Mouse (Mus musculus): ENCODE results near the gene Gm20547. TPM values are rescaled to one million over a fixed set of nuclear protein-coding genes. Genes with fewer than 3 reads are reported as not detected.

Gene Gm20547
- total RNA-seq, 1 experiment, result 0.31 TPM

DNA sequence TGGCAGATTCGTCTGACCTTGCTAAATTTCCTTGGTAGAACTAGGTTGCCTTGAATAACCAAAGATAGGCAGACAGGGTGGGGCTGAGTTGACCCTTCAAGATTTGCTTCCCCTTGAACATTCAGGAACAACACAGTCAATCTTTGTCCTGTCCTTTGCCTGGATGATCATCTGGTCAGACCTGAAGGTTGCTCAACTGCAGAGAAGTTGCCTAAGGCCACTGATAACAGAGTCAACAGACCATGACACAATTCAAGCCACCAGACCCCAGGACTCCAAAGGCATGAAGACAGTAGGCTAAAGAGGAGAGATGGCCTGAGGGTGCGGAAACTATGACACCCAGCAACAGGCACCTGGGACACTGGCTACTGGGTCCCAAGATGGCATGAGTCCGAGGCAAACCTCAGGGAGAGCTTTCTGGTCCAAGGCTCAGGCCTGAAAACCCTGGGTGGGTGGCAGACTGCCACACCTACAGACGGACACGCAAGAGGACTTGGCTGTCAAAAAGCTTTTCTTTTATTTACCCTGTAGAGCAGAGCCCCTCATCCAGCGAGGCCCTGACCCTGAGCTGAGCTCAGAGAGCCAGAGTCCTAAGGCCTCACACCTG, 73.1 kb downstream of the Gm20547 start:
- Histone ChIP-seq H3K9me3 (ENCODE audit: control insufficient read depth, insufficient read depth, low read depth, low read length) (no peaks in the 10 kb centered on the region), H3K36me3 (ENCODE audit: control insufficient read depth, insufficient read depth, low read length, poor library complexity, severe bottlenecking) (no peaks in the 10 kb centered on the region), H3K9ac (ENCODE audit: insufficient read depth, low read depth, low read length, poor library complexity, severe bottlenecking) (no peak overlapping the region), H3K27ac (ENCODE audit: insufficient read depth, low read depth, low read length, poor library complexity, severe bottlenecking) (no peak overlapping the region), H3K4me1 (ENCODE audit: control insufficient read depth in 2 of 2, insufficient read depth in 2 of 2, low read length in 2 of 2, poor library complexity in 1 of 2) (0 out of 4 replicates have a peak, but pooled peaks cover 0 to 2% of the 10 kb centered on the region in 2 experiments), H3K4me3 (ENCODE audit: insufficient read depth in 1 of 2, low read depth in 1 of 2, low read length in 2 of 2, poor library complexity in 1 of 2, severe bottlenecking in 1 of 2) (no peak overlapping the region)
- TF ChIP-seq ZC3H11A (IDR thresholded peaks at IDR 0.05; ENCODE audit: borderline replicate concordance, low read depth, low read length) (no peak), MAFK (IDR thresholded peaks at IDR 0.05; ENCODE audit: insufficient read depth, low read depth, low read length) (no peak), ZNF384 (IDR thresholded peaks at IDR 0.05; ENCODE audit: low read depth, low read length) (no peak), CHD2 (IDR thresholded peaks at IDR 0.05; ENCODE audit: low read depth, low read length) (no peak), HCFC1 (IDR thresholded peaks at IDR 0.05; ENCODE audit: borderline replicate concordance, insufficient read depth, low read length) (no peak)
- in situ Hi-C loops (cut with MboI; ENCODE audit: low sequenced_read_pairs in 2 of 2, unreplicated experiment in 2 of 2), result no loop called here
- no peak for DNase-seq (ENCODE audit: low read depth, low spot score)

DNA sequence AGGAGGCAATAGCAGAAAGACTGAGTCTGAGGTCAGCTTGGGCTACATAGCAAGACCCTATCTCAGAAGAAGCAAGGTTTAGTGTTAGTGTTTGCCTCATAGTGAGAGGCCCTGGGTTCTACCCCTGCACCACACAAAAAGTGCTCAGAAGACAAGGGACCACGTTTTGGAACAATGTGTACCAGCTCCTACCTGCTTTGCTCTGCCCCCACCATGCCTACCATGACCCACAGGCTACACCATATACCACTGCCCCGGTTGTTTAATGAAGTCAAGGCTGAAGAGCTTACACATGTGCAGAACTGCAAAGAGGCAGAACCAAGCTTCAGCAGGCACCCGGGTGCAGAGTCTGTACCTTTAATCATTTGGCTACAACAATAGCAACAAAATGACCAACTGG, 74.7 kb downstream of the Gm20547 start:
- in situ Hi-C loops (cut with MboI; ENCODE audit: low sequenced_read_pairs in 2 of 2, unreplicated experiment in 2 of 2), result no loop called here
- no peak for DNase-seq (ENCODE audit: low read depth, low spot score)
- no peak overlapping the region for H3K4me3 ChIP-seq (ENCODE audit: insufficient read depth in 1 of 2, low read depth in 1 of 2, low read length in 2 of 2, poor library complexity in 1 of 2, severe bottlenecking in 1 of 2)
- H3K36me3 ChIP-seq (ENCODE audit: control insufficient read depth, insufficient read depth, low read length, poor library complexity, severe bottlenecking), result no peaks in the 10 kb centered on the region
- no peak overlapping the region for H3K27ac ChIP-seq (ENCODE audit: insufficient read depth, low read depth, low read length, poor library complexity, severe bottlenecking)
- TF ChIP-seq ZC3H11A (IDR thresholded peaks at IDR 0.05; ENCODE audit: borderline replicate concordance, low read depth, low read length) (no peak), HCFC1 (IDR thresholded peaks at IDR 0.05; ENCODE audit: borderline replicate concordance, insufficient read depth, low read length) (no peak), CHD2 (IDR thresholded peaks at IDR 0.05; ENCODE audit: low read depth, low read length) (no peak), MAFK (IDR thresholded peaks at IDR 0.05; ENCODE audit: insufficient read depth, low read depth, low read length) (no peak), ZNF384 (IDR thresholded peaks at IDR 0.05; ENCODE audit: low read depth, low read length) (no peak)
- H3K9ac ChIP-seq (ENCODE audit: insufficient read depth, low read depth, low read length, poor library complexity, severe bottlenecking), result no peak overlapping the region
- no peaks in the 10 kb centered on the region for H3K9me3 ChIP-seq (ENCODE audit: control insufficient read depth, insufficient read depth, low read depth, low read length)
- 0 out of 4 replicates have a peak, but pooled peaks cover 0 to 2% of the 10 kb centered on the region in 2 experiments for H3K4me1 ChIP-seq (ENCODE audit: control insufficient read depth in 2 of 2, insufficient read depth in 2 of 2, low read length in 2 of 2, poor library complexity in 1 of 2)

Other genes starting within 250 kb of the Gm20547 start
- 4.4 and 7.5 TPM in 2 replicates for gene Fkbpl, start 237.3 kb downstream of the Gm20547 start, total RNA-seq (2012; rRNA removed)
- gene Atf6b, start 234.9 kb downstream of the Gm20547 start, total RNA-seq (2012; rRNA removed), result 55.7 and 86.7 TPM in 2 replicates
- gene Tnxb, start 211.5 kb downstream of the Gm20547 start, total RNA-seq (2012; rRNA removed), result 0.18 and 0.26 TPM in 2 replicates
- 0.45 and 1.5 TPM in 2 replicates for gene C4b, start 138.2 kb downstream of the Gm20547 start, total RNA-seq (2012; rRNA removed)
- 0.27 and 0.32 TPM in 2 replicates for gene Cyp21a1, start 77.5 kb downstream of the Gm20547 start, total RNA-seq (2012; rRNA removed)
- gene Stk19, start 45.1 kb downstream of the Gm20547 start, total RNA-seq (2012; rRNA removed), result 29.1 and 32.6 TPM in 2 replicates
- 39.0 and 45.2 TPM in 2 replicates for gene Dxo, start 45.0 kb downstream of the Gm20547 start, total RNA-seq (2012; rRNA removed)
- gene Skiv2l, start 31.8 kb downstream of the Gm20547 start, total RNA-seq (2012; rRNA removed), result 40.5 and 66.0 TPM in 2 replicates
- gene Nelfe, start 31.7 kb downstream of the Gm20547 start, total RNA-seq (2012; rRNA removed), result 50.2 and 63.4 TPM in 2 replicates
- gene Cfb, start 19.5 kb downstream of the Gm20547 start, total RNA-seq (2012; rRNA removed), result 0.16 and 0.18 TPM in 2 replicates
- gene Zbtb12, start 2.6 kb downstream of the Gm20547 start, total RNA-seq (2012; rRNA removed), result 9.4 and 11.5 TPM in 2 replicates
- 5.0 TPM in 2 replicates for gene C2, start 16.2 kb upstream of the Gm20547 start, total RNA-seq (2012; rRNA removed)
- gene Ehmt2, start 16.4 kb upstream of the Gm20547 start, total RNA-seq (2012; rRNA removed), result 124 and 147 TPM in 2 replicates
- 5.5 and 8.7 TPM in 2 replicates for gene Slc44a4, start 32.4 kb upstream of the Gm20547 start, total RNA-seq (2012; rRNA removed)
- gene Neu1, start 49.2 kb upstream of the Gm20547 start, total RNA-seq (2012; rRNA removed), result 24.0 and 40.6 TPM in 2 replicates
- gene Hspa1b, start 77.2 kb upstream of the Gm20547 start, total RNA-seq (2012; rRNA removed), result 11.0 and 14.6 TPM in 2 replicates
- gene Gm20481, start 87.9 kb upstream of the Gm20547 start, total RNA-seq (2012; rRNA removed), result 1.9 TPM in 1 of 2 replicates, not detected in the other
- gene Hspa1a, start 90.1 kb upstream of the Gm20547 start, total RNA-seq (2012; rRNA removed), result 5.8 and 5.9 TPM in 2 replicates
- 0.45 and 0.48 TPM in 2 replicates for gene Hspa1l, start 90.7 kb upstream of the Gm20547 start, total RNA-seq (2012; rRNA removed)
- gene Lsm2, start 99.8 kb upstream of the Gm20547 start, total RNA-seq (2012; rRNA removed), result 52.1 and 64.4 TPM in 2 replicates
- gene Vars, start 118.9 kb upstream of the Gm20547 start, total RNA-seq (2012; rRNA removed), result 303 and 453 TPM in 2 replicates
- gene Vwa7, start 134.5 kb upstream of the Gm20547 start, total RNA-seq (2012; rRNA removed), result 0.21 and 0.31 TPM in 2 replicates
- 3.1 and 4.7 TPM in 2 replicates for gene Sapcd1, start 146.0 kb upstream of the Gm20547 start, total RNA-seq (2012; rRNA removed)
- 2.7 and 3.2 TPM in 2 replicates for gene Msh5, start 164.7 kb upstream of the Gm20547 start, total RNA-seq (2012; rRNA removed)
- gene Clic1, start 167.9 kb upstream of the Gm20547 start, total RNA-seq (2012; rRNA removed), result 113 and 133 TPM in 2 replicates
- gene Ddah2, start 177.0 kb upstream of the Gm20547 start, total RNA-seq (2012; rRNA removed), result 45.0 and 57.5 TPM in 2 replicates
- not detected in 2 replicates for gene Ly6g6c, start 183.3 kb upstream of the Gm20547 start, total RNA-seq (2012; rRNA removed)
- gene Mpig6b, start 184.1 kb upstream of the Gm20547 start, total RNA-seq (2012; rRNA removed), result 0.26 TPM in 1 of 2 replicates, not detected in the other
- gene Ly6g6e, start 194.9 kb upstream of the Gm20547 start, total RNA-seq (2012; rRNA removed), result 13.4 and 36.1 TPM in 2 replicates
- 1.6 and 4.9 TPM in 2 replicates for gene Ly6g6d, start 196.0 kb upstream of the Gm20547 start, total RNA-seq (2012; rRNA removed)
- gene Ly6g6f, start 203.6 kb upstream of the Gm20547 start, total RNA-seq (2012; rRNA removed), result not detected in 2 replicates
- 30.7 and 40.4 TPM in 2 replicates for gene Abhd16a, start 207.2 kb upstream of the Gm20547 start, total RNA-seq (2012; rRNA removed)
- gene Ly6g5c, start 226.2 kb upstream of the Gm20547 start, total RNA-seq (2012; rRNA removed), result 0.49 TPM in 1 of 2 replicates, not detected in the other
- 1.4 and 1.5 TPM in 2 replicates for gene Ly6g5b, start 233.4 kb upstream of the Gm20547 start, total RNA-seq (2012; rRNA removed)
- 21.9 and 31.1 TPM in 2 replicates for gene Gpank1, start 239.4 kb upstream of the Gm20547 start, total RNA-seq (2012; rRNA removed)
- gene Csnk2b, start 240.0 kb upstream of the Gm20547 start, total RNA-seq (2012; rRNA removed), result 78.0 and 98.6 TPM in 2 replicates
- gene D17H6S53E, start 244.3 kb upstream of the Gm20547 start, total RNA-seq (2012; rRNA removed), result 11.2 and 11.7 TPM in 2 replicates